Comparison of ENCODE assay signal across 8 mouse cellular contexts in the genomic region with DNA sequence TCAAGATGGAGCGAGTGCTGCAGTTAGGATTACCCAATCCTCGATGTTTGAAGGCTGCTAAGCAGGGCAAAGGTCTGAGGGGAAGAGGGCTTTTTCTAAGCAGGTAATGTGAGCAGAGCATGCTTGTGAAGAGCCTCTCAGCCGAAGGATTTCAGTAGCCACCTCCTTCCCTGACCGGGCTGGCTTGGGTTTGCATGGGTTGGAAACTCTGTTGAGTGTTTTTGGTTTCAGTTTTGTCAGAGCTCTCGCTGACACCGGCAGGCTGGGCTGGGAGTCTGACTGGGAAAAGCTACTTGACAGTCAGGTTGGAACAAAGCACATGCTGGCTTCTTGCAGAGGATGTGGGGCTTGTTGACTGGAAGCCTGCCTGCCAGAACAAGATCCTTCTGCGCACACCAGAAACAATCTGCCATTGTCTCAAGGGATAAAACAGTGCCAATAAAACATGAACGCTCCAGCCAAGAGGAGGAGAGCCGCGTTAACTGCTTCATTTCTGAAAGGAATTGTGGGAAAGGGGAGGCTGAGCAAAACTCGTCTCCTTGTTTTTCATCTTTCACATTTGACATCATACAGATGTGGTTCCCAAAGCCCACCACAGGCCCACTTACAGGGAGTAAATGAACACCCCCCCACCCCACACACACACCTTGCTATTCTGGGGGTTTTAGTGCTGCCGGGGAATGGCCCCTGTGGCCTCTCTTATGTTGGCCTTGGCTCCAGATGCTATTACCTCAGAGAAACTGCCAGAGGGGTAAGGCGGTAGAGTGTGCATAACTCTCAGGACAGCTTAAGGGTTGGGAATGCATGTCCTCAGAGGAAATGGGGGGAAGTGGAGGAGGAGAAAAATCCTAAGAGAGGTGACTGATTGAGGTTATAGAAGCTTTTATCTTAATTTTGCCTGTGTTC.
A peak's percentile ranks its signal among the peaks of the same experiment; 100 is the strongest.
DNase-seq lines count a peak whose midpoint lies in the region; ATAC-seq and TF ChIP-seq lines count a peak whose summit lies in the region.

No protein-coding gene starts in this region.

- H3K9ac ChIP-seq in hindbrain, embryonic 14.5 days, result peak overlapping the region; percentile 44
- peak overlapping the region; percentile 63 for H3K9ac ChIP-seq in lung, embryonic 16.5 days (ENCODE audit: low read length)

- peak; percentile 76 for DNase-seq in adrenal gland, adult 2 months
- DNase-seq in gastrocnemius, adult 2 months, result peak; percentile 80
- DNase-seq in hindbrain, embryonic 14.5 days (ENCODE audit: low spot score), result peak; percentile 82
- peak; percentile 76 to 85 for DNase-seq in layer of hippocampus, postnatal 14 days (ENCODE audit: low spot score in 2 of 2)
- peak; percentile 53 for DNase-seq in ovary, postnatal 10 days (ENCODE audit: low spot score)
- DNase-seq in T-cell, adult 2 months (ENCODE audit: low spot score), result no peak

- TF ChIP-seq CTCF in gastrocnemius, adult 2 months (IDR thresholded peaks at IDR 0.05), result no peak

- H3K4me2 ChIP-seq in hindbrain, embryonic 14.5 days (replicated peaks), result peak overlapping the region; percentile 47
- peak overlapping the region; percentile 54 for H3K4me2 ChIP-seq in lung, embryonic 16.5 days (ENCODE audit: low read depth, low read length)

- H3K9me3 ChIP-seq in hindbrain, embryonic 14.5 days (ENCODE audit: control insufficient read depth, low read length), result 0 out of 2 replicates have a peak, but pooled peaks cover 4% of the 10 kb centered on the region
- H3K9me3 ChIP-seq in lung, embryonic 16.5 days (ENCODE audit: control insufficient read depth, low read length), result peaks cover 3% of the 10 kb centered on the region; the same call in 1 of the 2 replicates

- peak; percentile 77 for ATAC-seq in common myeloid progenitor, adult 5-6 weeks (replicated peaks; ENCODE audit: low read depth, poor library complexity, severe bottlenecking)
- ATAC-seq in hindbrain, embryonic 14.5 days (ENCODE audit: low FRiP score), result peak; percentile 82
- ATAC-seq in lung, embryonic 16.5 days (ENCODE audit: low read depth), result peak; percentile 91

- intact Hi-C loops in gastrocnemius, adult 2 months (cut with DNase I), result loop anchor here (10.0 kb wide), 1 partner anchor 566 kb away; a partner anchor contains a TSS

- H3K27ac ChIP-seq in gastrocnemius, adult 2 months, result peak overlapping the region; percentile 87
- H3K27ac ChIP-seq in hindbrain, embryonic 14.5 days, result peak overlapping the region; percentile 79
- H3K27ac ChIP-seq in lung, embryonic 16.5 days (ENCODE audit: low read length), result peak overlapping the region; percentile 97

- no peaks in the 10 kb centered on the region for H3K36me3 ChIP-seq in hindbrain, embryonic 14.5 days (replicated peaks; ENCODE audit: control insufficient read depth, insufficient read depth)
- H3K36me3 ChIP-seq in lung, embryonic 16.5 days (ENCODE audit: control insufficient read depth, insufficient read depth, low read length), result no peaks in the 10 kb centered on the region

- H3K27me3 ChIP-seq in hindbrain, embryonic 14.5 days (ENCODE audit: control insufficient read depth, insufficient read depth, low read length), result no peaks in the 10 kb centered on the region
- H3K27me3 ChIP-seq in lung, embryonic 16.5 days (ENCODE audit: control insufficient read depth, insufficient read depth, low read depth, low read length), result no peaks in the 10 kb centered on the region

- WGBS in hindbrain, embryonic 14.5 days, result 20% methylated on average over 13 of the region's 13 CpGs
- 7% methylated on average over 13 of the region's 13 CpGs for WGBS in lung, embryonic 16.5 days

- peaks cover 9% of the 10 kb centered on the region for H3K4me1 ChIP-seq in hindbrain, embryonic 14.5 days (replicated peaks; ENCODE audit: control insufficient read depth, insufficient read depth, low read length)
- H3K4me1 ChIP-seq in lung, embryonic 16.5 days (replicated peaks; ENCODE audit: control insufficient read depth, insufficient read depth, low read length), result peaks cover 13% of the 10 kb centered on the region

- H3K4me3 ChIP-seq in gastrocnemius, adult 2 months, result peak overlapping the region; percentile 68
- no peak overlapping the region; the same call in 1 of the 2 replicates for H3K4me3 ChIP-seq in hindbrain, embryonic 14.5 days (replicated peaks; ENCODE audit: low read length)
- H3K4me3 ChIP-seq in lung, embryonic 16.5 days (ENCODE audit: low read length), result peak overlapping the region; percentile 51
